Mouse (Mus musculus) spleen, adult 2 months (tissue): ENCODE data around the gene Ap3b1.

Experiments
- CTCF ChIP-seq: fragments of 200-500 bp; IDR thresholded peaks from 2 replicates; pipeline ENCODE4 v1.5.1; 2011; ENCODE audit warnings: mild to moderate bottlenecking, inconsistent platforms; ENCODE audit not compliant: insufficient read depth, insufficient read length, insufficient replicate concordance; ENCODE audit errors: extremely low read depth
- POLR2A ChIP-seq: fragments of 200-500 bp; IDR thresholded peaks from 2 replicates; pipeline ENCODE4 v1.6.1; 2011; ENCODE audit warnings: low read depth, low read length, inconsistent platforms

DNA sequence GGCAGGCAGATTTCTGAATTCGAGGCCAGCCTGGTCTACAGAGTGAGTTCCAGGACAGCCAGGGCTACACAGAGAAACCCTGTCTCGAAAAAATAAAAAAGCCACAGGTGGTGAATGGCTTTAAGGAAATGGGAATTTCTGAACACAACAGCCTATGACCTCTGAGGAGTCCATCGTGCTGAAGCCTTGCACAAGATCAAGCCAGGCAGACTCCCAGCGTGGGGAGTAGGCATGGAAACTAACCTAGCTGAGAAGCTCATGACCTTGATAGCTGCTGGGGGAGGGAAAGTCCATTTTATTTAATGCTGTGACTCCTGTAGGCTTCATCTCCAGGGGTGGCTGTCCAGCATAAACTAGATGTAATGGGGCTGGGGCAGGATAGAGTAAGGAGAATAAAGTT is 159.4 kb downstream of the Ap3b1 start:
- no peak for TF ChIP-seq POLR2A
- no peak for TF ChIP-seq CTCF
